Mouse (Mus musculus) thymus, postnatal 36 days (tissue): ENCODE data around the gene Olfr316.
A peak's percentile ranks its signal among the peaks of the same experiment; 100 is the strongest.
"Not testable (repeated sequence)": the region's sequence is repeated elsewhere in the genome, so short reads cannot be mapped to it uniquely, and the experiment has no call there.

Experiments used
- DNase-seq, 2 experiments: peaks; one replicate each; pipeline ENCODE4 v3.0.0; 2022; ENCODE audit warnings: mixed read lengths in 2 of 2

Gene Olfr316

DNA sequence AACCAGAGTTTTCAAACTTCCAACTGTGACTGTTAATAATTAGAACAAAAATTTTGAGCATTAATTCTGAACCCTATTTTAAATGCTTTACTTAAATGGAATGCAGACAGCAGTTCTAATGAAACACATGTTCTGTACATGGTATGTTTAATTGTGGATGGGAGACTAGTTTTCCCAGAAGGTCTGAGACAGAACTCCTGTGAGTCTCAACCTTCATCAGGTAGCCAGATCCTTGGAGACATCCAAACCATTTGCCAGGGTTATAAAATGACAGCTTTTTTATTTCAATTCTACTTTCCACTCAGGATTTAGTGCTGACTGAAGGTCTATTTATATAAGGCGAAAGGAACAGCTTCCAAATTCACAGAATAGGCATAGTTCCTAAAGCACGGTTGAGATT is at the start of gene Olfr316:
Olfr316 (plus strand) TSS at position 301 of the 400 bp plus-strand sequence.
- DNase-seq: no peak

DNA sequence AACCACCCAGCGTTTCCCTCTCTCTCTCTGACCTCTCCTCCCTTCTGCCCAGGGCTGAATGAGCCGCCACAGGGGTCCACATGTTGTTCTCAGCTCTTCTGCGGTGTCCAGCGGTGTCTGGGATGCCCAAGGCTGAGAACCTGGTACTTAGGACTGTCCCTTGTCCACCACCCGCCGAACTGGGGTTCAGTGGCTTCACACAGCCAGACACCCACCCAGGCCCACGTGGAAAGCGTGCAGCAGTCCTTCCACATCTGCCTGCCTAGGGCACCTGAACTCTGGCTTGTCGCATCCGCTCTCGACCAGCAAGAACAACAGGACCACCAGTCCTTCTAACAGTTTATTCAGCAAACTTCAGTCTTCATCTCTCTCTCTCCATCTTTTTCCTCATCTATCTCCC is 43.4 kb upstream of the Olfr316 start:
- DNase-seq: no peak

DNA sequence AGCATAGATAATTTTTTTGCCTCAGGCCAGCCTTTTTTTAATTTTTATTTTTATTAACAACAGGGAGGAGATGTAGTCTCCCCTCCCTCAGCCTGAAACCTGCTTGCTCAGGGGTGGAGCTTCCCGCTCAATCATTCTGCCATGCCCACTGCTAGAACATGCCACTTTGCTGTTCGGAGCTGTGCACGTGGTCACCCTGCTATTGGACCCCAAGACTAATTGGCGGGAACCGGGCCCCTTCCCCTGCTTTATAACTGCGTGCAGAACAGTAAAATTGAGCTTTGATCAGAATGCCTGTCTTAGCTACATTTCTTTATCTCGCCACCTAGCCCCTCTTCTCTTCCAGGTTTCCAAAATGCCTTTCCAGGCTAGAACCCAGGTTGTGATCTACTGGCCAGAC is 34.8 kb upstream of the Olfr316 start:
- DNase-seq: not testable (repeated sequence)

DNA sequence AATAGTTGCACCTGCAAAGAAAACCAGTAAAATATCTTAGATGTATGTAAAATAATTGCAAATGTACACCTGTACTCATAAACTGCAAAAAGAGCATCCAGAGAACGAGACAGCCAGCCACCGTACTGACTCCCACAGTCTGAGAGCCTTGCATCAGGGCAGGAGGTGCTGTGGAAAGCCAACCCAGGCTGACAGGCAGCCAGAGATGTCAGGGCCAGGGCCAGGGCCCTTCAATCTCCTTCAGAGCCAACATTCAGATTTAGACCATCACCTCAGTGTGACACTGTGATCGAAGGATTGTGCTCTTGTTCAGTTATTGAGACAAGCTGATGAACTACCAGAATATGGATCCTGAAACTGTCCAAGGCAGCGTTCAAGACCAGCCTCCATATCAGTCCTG is 32.8 kb upstream of the Olfr316 start:
- DNase-seq: no peak

DNA sequence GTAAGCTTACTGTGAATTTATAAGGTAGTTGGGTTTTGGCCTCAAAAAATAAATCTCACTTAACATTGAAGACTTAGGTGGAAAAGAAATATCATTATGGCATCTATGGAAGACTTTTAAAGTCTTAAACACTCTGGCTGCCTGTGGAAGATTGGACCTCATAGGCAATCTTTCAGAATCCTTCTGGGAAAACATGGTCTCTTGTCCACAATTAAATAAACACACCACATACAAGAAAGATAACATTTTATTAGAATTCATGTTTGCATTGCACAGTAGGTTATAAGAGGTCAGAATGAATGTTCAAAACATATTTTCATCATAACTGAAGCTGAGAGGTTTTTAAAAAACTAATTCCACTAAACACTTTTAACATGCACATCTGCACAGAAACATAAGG is 28.6 kb upstream of the Olfr316 start, which contains the start of gene Olfr318:
Olfr318 (minus strand) TSS at position 101 of the 400 bp plus-strand sequence.
- no peak for DNase-seq

DNA sequence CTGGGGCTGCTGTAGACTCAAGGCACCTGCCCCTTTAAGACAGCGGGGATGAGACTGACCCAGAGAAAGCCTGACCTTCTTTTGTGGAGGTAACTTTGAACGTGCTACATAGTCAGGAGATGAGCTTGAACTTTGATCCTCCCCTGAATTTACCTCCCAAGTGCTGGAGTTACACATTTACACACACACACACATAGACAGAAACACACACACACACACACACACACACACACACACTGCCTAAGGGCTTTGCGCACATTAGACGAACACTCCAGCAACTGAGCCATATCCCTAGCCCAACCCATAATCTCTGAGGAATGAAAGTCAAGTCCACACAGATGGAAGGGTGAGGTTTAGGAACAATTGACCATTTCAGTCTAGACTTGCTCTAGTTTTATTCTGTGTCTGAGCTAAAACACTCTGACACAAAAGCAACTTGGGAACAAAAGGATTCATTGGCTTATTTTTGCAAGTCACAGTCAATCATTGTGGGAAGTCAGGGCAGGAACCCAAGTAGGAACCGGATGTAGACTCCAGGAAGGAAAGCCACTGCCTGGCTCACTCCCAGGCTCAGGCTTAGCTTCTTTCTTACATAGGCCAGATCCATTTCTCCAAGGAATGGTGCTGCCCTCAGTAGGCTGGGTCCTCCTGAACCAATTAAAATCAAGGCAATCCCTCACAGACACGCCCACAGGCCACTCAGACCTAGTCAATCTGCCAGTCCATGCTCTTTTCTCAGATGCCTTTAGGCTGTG is 24.5 kb upstream of the Olfr316 start:
- DNase-seq: not testable (repeated sequence)

DNA sequence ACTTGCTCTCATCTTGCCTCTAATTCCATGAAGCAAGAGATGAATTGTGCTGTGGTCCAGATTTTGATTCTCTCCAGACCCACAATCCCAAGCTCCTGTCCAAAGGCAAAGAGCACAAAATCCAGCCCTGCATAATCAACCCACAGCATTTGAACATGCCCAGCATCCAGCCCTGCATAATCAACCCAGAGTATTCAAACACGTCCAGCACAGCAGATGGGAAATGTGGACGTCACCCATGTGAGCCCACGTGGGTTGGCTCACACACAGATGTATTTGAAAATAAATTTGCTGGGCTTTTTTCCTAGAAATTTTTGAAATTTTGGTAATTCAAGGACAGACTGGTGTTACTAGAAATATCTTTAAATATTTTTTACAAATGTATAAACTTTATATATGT is 19.2 kb upstream of the Olfr316 start:
- DNase-seq: no peak

DNA sequence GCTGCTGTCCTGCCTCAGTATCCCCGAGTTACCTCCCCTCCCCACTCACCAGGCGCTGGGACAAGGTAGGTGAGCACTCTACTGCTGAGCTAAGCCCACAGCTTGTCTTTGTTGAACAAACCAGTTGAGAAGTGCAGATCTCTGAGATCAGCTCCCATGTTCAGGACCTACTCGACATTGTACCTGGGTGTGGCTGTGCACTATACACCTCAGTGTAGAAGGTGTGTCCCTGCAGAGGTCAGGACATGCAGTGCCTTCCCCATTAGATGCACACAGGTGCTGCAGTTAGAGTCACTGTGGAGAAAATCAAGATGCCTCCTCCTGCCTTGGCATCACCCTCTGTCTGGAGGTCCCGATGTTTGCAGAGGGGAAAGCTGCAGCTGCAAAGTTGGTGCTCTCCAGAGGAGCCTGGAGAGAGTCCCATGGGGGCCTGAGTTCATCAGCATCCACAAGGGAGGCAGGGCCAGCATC is 13.7 kb upstream of the Olfr316 start, which contains the start of gene Olfr317:
Olfr317 (minus strand) TSS at position 421 of the 471 bp plus-strand sequence.
- DNase-seq: no peak

DNA sequence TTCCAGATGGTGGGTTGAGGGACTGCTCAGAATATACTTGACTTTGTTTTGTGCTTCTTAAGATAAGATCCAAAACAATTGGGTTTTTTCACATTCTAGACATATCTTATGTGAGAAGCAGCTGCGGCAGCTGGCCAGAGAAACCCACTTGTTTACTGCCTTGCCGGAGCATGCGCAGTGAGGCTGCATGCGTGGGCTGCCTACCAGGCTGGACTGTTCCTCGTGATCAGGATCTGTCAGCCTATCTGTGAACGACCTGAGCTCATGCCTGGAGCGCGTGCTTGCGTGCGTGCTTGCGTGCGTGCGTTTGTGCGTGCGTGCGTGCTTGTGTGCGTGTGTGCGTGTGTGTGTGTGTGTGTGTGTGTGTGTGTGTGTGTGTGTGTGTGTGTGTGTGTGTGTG is 1.4 kb upstream of the Olfr316 start:
- DNase-seq: peak in 1 of 2 experiments; percentile 15

DNA sequence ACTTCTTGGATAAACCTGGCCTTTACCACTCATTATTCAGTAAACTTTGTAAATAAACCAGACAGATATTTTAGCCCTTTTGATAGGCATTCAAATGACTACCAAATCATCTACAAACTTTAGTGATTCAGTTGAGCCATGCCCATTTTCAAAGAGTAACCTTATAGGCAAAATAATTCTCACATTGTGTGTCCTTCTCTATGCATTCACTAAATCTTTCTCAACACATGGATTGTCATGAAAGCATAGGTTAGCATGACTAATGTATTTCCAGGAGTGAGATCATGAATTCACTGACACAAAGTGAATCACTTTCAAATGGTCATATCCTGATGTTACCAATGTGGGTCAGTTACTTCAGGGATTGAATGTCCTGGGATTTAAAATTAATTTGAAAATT is 20.4 kb downstream of the Olfr316 start, which contains the start of gene Olfr315:
Olfr315 (plus strand) TSS at position 301 of the 400 bp plus-strand sequence.
- DNase-seq: no peak

DNA sequence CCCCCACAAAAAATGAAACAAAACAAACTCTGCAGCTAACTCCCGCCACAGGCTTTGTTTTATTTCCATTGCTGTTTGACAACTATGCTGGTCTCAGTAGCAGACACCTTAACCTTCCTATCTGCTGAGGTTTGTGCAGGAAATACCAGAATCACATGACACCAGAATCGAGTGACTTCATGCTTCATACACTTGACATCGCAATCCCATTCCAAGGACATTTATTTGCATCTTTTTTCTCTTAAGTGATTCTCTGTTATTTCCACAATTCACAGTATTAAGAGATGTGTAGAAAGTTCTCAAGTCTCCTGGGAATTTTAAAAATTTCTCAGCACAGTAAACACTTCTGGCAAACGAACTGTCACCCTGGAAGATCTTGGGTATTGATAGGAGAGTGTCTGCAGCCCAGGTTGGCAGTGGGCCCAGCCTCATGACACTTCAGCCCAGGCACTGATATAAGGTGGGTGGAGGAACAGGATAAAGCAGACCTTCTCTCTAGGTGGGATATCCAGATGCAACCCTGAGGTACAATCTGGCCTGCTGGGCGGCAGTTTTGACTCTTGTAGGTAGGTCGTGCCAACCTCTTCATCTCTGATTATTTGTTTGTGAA is 30.1 kb downstream of the Olfr316 start, which contains the start of gene Olfr314:
Olfr314 (plus strand) TSS at position 473 of the 610 bp plus-strand sequence.
- DNase-seq: no peak

DNA sequence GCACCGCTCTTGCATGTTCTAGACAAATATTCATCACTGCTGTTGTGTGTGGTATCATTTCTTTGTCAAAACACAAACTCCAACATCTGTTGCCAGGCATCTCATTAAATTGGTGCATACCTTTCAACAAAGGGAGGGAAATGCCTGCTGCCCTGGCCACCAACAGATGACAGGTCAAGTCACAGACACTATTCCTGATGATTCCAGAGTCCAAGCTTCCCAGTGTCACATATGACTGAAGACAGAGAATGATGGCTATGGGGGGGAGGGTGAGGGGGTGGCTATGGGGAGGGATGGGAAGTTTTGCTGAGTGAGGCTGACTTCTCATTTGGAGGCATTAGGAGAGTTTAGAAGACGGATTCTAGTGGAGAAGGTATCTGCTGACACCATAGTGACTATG is 31.6 kb downstream of the Olfr316 start:
- DNase-seq: no peak

DNA sequence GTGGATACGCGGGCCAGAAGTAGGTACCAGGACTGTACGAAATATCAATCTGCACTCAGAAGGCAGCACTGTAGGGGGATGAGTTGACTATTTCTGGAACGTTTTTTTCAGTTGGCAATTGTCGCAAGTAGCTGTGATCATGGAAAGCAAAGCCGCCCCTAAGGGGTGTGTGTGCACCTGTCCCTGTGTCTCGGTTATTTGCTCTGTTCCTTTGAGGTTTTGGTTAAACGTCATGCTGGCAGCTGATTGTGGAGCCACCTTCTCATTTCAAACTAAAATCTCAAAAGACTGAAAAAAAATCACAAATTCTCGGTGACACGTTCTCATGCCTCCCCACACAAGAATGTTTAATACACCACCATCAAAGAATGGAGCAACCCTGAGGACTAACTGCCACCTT is 35.1 kb downstream of the Olfr316 start:
- peak; percentile 50 to 75 for DNase-seq

DNA sequence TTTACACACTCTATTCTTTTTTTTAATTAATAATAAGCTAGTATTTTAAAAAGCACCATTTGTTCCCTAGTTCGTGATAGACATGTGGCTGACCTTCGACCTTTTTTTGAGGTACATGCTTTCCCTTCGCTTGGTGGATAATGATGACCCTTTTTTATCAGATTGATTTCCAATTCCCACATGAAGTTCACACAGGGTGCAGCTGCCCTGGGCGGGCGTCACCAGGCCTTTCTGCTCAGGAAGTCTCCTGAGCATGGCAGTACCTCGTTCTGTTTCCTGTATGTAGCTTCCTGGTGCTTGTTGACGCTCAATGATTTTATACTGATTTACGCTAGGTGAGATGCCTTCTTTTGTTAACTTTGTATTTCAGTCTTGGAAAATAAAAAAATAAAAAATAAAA is 35.8 kb downstream of the Olfr316 start:
- peak; percentile 46 to 66 for DNase-seq

DNA sequence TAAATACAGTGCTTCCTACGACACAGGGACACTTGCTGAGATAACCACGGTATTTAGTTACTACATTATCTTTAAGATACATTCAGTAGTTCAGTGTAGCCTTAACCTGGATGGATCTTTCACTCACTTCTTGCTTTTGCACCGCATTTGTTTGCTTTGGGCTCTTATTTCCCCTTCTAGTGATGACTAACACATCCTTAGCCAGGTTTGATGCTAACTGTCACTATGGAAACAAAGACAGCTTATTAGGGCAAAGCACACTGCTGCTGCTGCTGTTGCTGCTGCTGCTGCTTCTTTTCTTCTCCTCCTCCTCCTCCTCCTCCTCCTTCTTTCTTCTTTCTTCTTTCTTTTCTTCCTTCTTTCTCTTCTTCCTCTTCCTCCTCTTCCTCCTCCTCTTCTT is 37.0 kb downstream of the Olfr316 start:
- DNase-seq: no peak

DNA sequence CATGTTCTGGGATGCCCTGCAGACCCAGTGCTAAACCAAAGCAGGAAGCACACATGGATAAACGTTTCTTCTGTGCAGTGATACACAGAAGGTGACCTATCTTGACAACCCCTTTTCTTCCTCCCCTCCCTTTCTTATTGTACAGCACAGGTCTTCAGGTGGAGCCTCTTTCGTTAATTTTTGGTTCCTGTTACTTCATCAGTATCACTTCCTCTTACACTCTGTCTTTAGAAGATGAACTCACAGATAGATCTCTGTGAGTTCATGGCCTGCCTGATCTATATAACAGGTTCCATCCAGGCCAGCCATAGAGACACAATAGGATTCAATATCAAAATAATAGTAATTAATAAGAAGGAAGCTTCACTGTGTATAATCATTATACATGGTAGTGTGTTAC is 37.5 kb downstream of the Olfr316 start:
- no peak for DNase-seq

DNA sequence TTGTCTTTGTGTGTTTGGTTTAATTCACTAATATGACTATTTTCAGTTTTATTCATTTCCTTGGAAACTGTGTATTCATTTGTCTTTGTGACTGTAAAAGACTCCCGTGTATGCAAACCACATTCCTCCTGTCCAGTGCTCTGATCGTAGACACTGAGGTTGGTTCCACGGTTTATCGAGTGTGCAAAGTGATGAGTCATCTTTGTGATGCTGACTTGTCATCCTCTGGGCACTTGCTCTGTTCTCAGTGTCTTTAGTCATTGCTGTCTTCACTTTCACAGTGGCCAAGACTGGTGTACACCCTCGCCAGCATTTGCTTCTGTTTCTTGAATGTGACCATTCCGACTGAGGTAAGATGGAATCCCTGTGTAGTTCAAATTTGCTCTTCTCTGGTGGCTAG is 38.1 kb downstream of the Olfr316 start:
- no peak for DNase-seq

DNA sequence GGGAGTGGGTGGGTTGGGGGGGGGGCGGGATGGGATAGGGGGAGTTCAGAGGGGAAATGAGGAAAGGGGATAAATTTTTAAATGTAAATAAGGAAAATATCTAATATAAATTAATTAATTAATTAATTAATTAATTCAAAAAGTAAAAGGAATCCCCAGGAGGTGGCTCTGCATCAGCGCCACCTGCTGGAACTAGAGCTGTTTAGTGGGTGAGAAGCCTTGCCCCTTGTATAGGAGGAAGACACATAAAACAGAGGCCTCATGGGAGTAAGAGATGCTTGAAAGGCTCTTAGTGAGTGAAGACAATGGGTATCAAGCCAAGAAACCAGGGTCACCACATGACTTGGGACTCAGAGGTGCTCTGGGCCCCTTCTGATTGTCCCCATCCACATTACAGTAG is 43.3 kb downstream of the Olfr316 start:
- DNase-seq: peak in 1 of 2 experiments; percentile 47

DNA sequence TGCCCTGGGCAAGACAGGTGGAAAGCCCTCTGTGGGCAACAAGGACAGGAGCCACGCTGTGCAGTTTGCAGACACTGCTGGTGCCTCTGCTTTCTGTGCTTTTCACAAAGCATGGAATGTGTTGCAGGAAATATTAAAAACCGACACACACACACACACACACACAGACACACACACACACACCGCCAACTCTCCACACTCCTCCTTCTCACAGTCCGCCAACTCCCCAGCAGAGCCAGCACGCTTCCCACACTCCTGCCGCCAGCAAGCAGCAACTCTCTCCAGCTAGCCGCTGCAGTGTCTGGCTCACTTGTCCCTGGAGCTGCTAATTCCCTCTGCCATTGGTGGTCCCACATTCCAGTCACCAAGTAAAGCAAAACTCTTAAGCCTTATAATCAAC is 44.3 kb downstream of the Olfr316 start:
- DNase-seq: no peak

DNA sequence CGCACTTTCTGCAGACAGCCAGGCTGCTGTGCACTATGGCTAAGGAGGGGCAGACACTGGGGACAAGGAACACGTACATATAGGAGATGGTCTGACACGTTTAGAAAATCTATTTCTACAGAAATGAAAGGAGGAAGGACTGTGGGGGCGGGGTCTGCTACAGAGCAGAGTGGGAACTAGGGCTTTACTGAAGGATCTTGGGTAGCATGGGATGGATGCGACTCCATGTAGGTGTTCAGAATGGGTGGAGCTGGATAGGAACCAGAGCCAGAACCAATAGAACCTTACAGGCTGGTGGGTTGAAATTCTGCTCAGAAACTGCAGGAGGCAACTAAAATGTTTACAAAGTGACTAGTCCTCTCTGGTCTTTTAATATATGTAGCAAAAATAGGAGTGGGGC is 47.2 kb downstream of the Olfr316 start:
- DNase-seq: no peak

DNA sequence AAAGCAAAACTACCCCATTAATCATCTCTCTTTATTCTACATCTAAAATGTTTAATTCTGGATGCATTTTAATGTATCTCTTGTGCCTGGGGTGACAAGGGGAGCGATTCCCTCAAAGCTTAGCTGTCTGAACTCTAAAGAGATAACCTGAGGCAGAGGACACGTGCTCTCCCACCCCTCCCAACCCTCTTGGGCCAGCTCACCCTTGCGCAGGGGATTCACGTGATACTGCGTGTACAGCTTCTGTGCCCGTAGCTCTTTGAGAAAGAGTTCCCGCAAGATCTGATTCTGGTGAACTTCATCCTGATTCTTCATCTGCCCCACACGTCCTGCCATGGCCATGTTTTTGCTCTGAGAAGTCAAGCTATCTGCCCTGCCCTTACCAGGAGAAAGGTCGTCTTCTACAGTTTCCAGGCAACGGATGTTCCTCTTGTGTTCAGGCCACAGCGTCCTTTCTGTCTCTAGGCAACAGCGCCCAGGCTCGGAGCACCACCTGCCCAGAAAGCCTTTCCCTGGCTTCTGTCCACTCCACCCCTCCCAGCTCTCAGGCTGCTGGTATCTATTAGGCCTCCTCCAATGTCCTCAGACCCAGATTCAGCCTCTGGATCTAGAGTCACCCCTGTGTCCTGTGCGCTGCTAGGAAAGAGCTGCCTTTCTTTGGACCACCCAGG is 49.2 kb downstream of the Olfr316 start, which contains the start of gene Fam183b:
Fam183b (minus strand) TSS at position 403 of the 671 bp plus-strand sequence.
- DNase-seq: no peak

DNA sequence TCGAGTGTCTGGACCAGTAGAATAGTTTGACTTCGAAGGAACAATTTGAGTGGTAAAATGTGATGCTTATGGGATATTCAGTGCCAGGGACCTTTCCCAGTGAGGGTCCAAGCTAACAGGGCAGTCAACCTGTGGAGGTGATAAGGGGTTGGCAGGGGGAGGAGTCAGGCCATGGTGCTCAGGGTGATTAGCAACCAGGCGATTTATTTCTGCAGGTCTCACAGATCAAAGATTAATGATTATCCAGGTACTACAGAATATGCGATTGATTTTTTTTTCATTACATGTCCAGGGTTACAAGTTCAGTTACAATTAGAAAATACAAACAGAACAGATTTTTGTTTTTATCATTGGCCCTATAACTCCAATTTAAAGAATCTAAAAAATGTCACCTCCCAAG is 51.3 kb downstream of the Olfr316 start:
- DNase-seq: no peak

DNA sequence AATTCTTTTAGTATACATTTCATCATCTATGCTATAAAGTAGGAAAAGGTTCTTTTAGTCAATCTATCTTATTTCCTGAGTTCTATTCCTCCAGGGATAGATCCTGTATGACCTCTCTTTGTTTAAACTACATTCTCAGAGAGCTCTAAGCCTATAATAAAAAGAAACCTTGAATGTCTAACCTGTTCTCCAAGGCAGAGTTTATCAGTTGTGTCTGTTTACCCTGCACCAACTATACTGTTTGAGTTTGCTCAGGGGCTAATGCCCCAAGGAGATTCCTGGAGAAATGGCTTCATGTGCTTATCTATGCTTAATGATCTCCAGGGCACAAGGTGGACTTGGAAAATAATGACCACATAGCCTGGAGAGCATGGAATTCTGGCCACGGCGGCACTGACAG is 51.9 kb downstream of the Olfr316 start:
- no peak for DNase-seq
